Mouse (Mus musculus): ENCODE data around the gene Psen1. TPM values are rescaled to one million over a fixed set of nuclear protein-coding genes. Genes with fewer than 3 reads are reported as not detected.

Gene Psen1
- total RNA-seq, 2 experiments from 2014 or later: 63.2 to 66.8 TPM

- DNase-seq (ENCODE audit: extremely low spot score in 1 of 2, low spot score in 2 of 2): peak in 1 of 2 experiments; percentile 13
- intact Hi-C loops (cut with DNase I): loop anchor here (10.0 kb wide), 1 partner anchor 338 kb away; the partner anchor contains the start of gene Acot3
Observed at GRCm38 (mm10) chr12:83716416-83717184, 28.6 kb downstream of the Psen1 start.

GRCm38 (mm10) chr12:83719431-83719830 is 31.5 kb downstream of the Psen1 start:
- no peak for DNase-seq (ENCODE audit: extremely low spot score in 1 of 2, low spot score in 2 of 2)
- intact Hi-C loops (cut with DNase I): loop anchor here (10.0 kb wide), 1 partner anchor 335 kb away; the partner anchor contains the start of gene Acot3

- intact Hi-C loops (cut with DNase I): loop anchor here (10.0 kb wide), 1 partner anchor 204 kb away; the partner anchor contains the start of gene Numb
- DNase-seq (ENCODE audit: extremely low spot score in 1 of 2, low spot score in 2 of 2): no peak
Observed at GRCm38 (mm10) chr12:83721281-83721680, 33.3 kb downstream of the Psen1 start.

- intact Hi-C loops (cut with DNase I): loop anchor here (10.0 kb wide), 1 partner anchor 202 kb away; the partner anchor contains the start of gene Numb
- no peak for DNase-seq (ENCODE audit: extremely low spot score in 1 of 2, low spot score in 2 of 2)
Observed at GRCm38 (mm10) chr12:83723037-83723436, 35.1 kb downstream of the Psen1 start.

GRCm38 (mm10) chr12:83726510-83727308 is 38.8 kb downstream of the Psen1 start:
- intact Hi-C loops (cut with DNase I): loop anchor here (10.0 kb wide), 1 partner anchor 198 kb away; the partner anchor contains the start of gene Numb
- peak in 1 of 2 experiments; percentile 9 for DNase-seq (ENCODE audit: extremely low spot score in 1 of 2, low spot score in 2 of 2)

- intact Hi-C loops (cut with DNase I): no loop called here
Observed at GRCm38 (mm10) chr12:83732225-83732624, 44.3 kb downstream of the Psen1 start.

GRCm38 (mm10) chr12:83734047-83734446 is 46.1 kb downstream of the Psen1 start:
- no peak for DNase-seq (ENCODE audit: extremely low spot score in 1 of 2, low spot score in 2 of 2)
- intact Hi-C loops (cut with DNase I): no loop called here

More at GRCm38 (mm10) chr12:83732225-83732624, 44.3 kb downstream of the Psen1 start:
- DNase-seq (ENCODE audit: extremely low spot score in 1 of 2, low spot score in 2 of 2): no peak

- no peak for DNase-seq (ENCODE audit: extremely low spot score in 1 of 2, low spot score in 2 of 2)
Observed at GRCm38 (mm10) chr12:83736236-83736635, 48.3 kb downstream of the Psen1 start.

GRCm38 (mm10) chr12:83738651-83739050 is 50.7 kb downstream of the Psen1 start:
- no peak for DNase-seq (ENCODE audit: extremely low spot score in 1 of 2, low spot score in 2 of 2)
- intact Hi-C loops (cut with DNase I): no loop called here

More at GRCm38 (mm10) chr12:83736236-83736635, 48.3 kb downstream of the Psen1 start:
- intact Hi-C loops (cut with DNase I): no loop called here

- intact Hi-C loops (cut with DNase I): no loop called here
- no peak for DNase-seq (ENCODE audit: extremely low spot score in 1 of 2, low spot score in 2 of 2)
Observed at GRCm38 (mm10) chr12:83741722-83742121, 53.8 kb downstream of the Psen1 start.

GRCm38 (mm10) chr12:83742834-83743233 is 54.9 kb downstream of the Psen1 start:
- intact Hi-C loops (cut with DNase I): no loop called here

GRCm38 (mm10) chr12:83743712-83744111 is 55.8 kb downstream of the Psen1 start:
- intact Hi-C loops (cut with DNase I): no loop called here
- DNase-seq (ENCODE audit: extremely low spot score in 1 of 2, low spot score in 2 of 2): no peak

More at GRCm38 (mm10) chr12:83742834-83743233, 54.9 kb downstream of the Psen1 start:
- no peak for DNase-seq (ENCODE audit: extremely low spot score in 1 of 2, low spot score in 2 of 2)

GRCm38 (mm10) chr12:83749186-83749585 is 61.2 kb downstream of the Psen1 start:
- intact Hi-C loops (cut with DNase I): no loop called here
- no peak for DNase-seq (ENCODE audit: extremely low spot score in 1 of 2, low spot score in 2 of 2)

- intact Hi-C loops (cut with DNase I): no loop called here
- peak in 1 of 2 experiments; percentile 76 for DNase-seq (ENCODE audit: extremely low spot score in 1 of 2, low spot score in 2 of 2)
Observed at GRCm38 (mm10) chr12:83752495-83752894, 64.5 kb downstream of the Psen1 start.

- no peak for DNase-seq (ENCODE audit: extremely low spot score in 1 of 2, low spot score in 2 of 2)
- intact Hi-C loops (cut with DNase I): no loop called here
Observed at GRCm38 (mm10) chr12:83758735-83759134, 70.8 kb downstream of the Psen1 start.

GRCm38 (mm10) chr12:83760201-83760600 is 72.2 kb downstream of the Psen1 start:
- intact Hi-C loops (cut with DNase I): no loop called here
- no peak for DNase-seq (ENCODE audit: extremely low spot score in 1 of 2, low spot score in 2 of 2)

GRCm38 (mm10) chr12:83762706-83763105 is 74.8 kb downstream of the Psen1 start:
- intact Hi-C loops (cut with DNase I): no loop called here
- DNase-seq (ENCODE audit: extremely low spot score in 1 of 2, low spot score in 2 of 2): no peak

GRCm38 (mm10) chr12:83763311-83764043 is 75.5 kb downstream of the Psen1 start, which contains the start of gene Papln:
Gene Papln (plus strand): TSS chr12:83763634.
- intact Hi-C loops (cut with DNase I): no loop called here
- DNase-seq (ENCODE audit: extremely low spot score in 1 of 2, low spot score in 2 of 2): peak in 1 of 2 experiments; percentile 72

- intact Hi-C loops (cut with DNase I): no loop called here
- DNase-seq (ENCODE audit: extremely low spot score in 1 of 2, low spot score in 2 of 2): no peak
Observed at GRCm38 (mm10) chr12:83764044-83764365, 76.1 kb downstream of the Psen1 start.
